Mouse (Mus musculus) midbrain, embryonic 10.5 days (tissue): ENCODE results near the gene Ttc26. TPM values are rescaled to one million over a fixed set of nuclear protein-coding genes. Genes with fewer than 3 reads are reported as not detected.
A peak's percentile ranks its signal among the peaks of the same experiment; 100 is the strongest.
"Not testable (repeated sequence)": the region's sequence is repeated elsewhere in the genome, so short reads cannot be mapped to it uniquely, and the experiment has no call there.

Experiments used
- DNase-seq: peaks from one replicate; pipeline ENCODE4 v3.0.0-alpha.2; 2017; ENCODE audit warnings: low spot score
- H3K27ac ChIP-seq: fragments of 300-500 bp; sonication (generic); replicated peaks from 2 replicates; pipeline ENCODE4 v1.5.1; 2016; ENCODE audit warnings: mild to moderate bottlenecking
- H3K27me3 ChIP-seq: fragments of 300-500 bp; sonication (generic); 2 replicates; pipeline ENCODE4 v1.6.1; 2016; ENCODE audit warnings: low read depth, mild to moderate bottlenecking; ENCODE audit not compliant: poor library complexity, severe bottlenecking
- H3K36me3 ChIP-seq: fragments of 300-500 bp; sonication (generic); 2 replicates; pipeline ENCODE4 v1.6.1; 2016; ENCODE audit warnings: mild to moderate bottlenecking, moderate library complexity
- H3K4me1 ChIP-seq: fragments of 300-500 bp; sonication (generic); 2 replicates; pipeline ENCODE4 v1.6.1; 2016
- H3K4me3 ChIP-seq: fragments of 300-500 bp; sonication (generic); 2 replicates; pipeline ENCODE4 v1.5.1; 2016; ENCODE audit warnings: mild to moderate bottlenecking, moderate library complexity
- H3K9me3 ChIP-seq: fragments of 300-500 bp; sonication (generic); replicated peaks from 2 replicates; pipeline ENCODE4 v1.6.1; 2016; ENCODE audit warnings: mild to moderate bottlenecking
- WGBS: fragments of 180-500 bp; shearing (Covaris S2); methylation state at CpG from one replicate; pipeline ENCODE4 v1.1.7; 2016; 5-methylcytosine and 5-hydroxymethylcytosine counted together
- polyA plus RNA-seq: library from polyadenylated mRNA; unstranded; fragments of >200 nt; fragmentation: Nextera tagmentation; extraction: Ambion mirVana; gene quantifications from 2 replicates; pipeline ENCODE4 v1.2.1, GENCODE M21; 2016

Ttc26 gene
- polyA plus RNA-seq, 1 experiment from 2014 or later = 14.6 TPM

GRCm38 (mm10) chr6:38434055-38435023 lies 53.1 kb downstream of the Ttc26 start:
- under 1% methylated on average over 118 of the region's 118 CpGs for WGBS
- H3K4me1 ChIP-seq = peaks cover 26% of the 10 kb centered on the region
- no peaks in the 10 kb centered on the region for H3K36me3 ChIP-seq
- peak; percentile 65 for DNase-seq
- H3K27ac ChIP-seq = peak overlapping the region; percentile 98
- no peaks in the 10 kb centered on the region for H3K27me3 ChIP-seq
- no peaks in the 10 kb centered on the region for H3K9me3 ChIP-seq
- H3K4me3 ChIP-seq = peak overlapping the region; percentile 89

- 91% methylated on average over 3 of the region's 3 CpGs for WGBS
- Histone ChIP-seq H3K36me3 (peaks cover 73% of the 10 kb centered on the region), H3K4me1 (no peaks in the 10 kb centered on the region), H3K27ac (no peak overlapping the region), H3K27me3 (no peaks in the 10 kb centered on the region), H3K4me3 (no peak overlapping the region), H3K9me3 (no peaks in the 10 kb centered on the region)
- DNase-seq = no peak
Observed at GRCm38 (mm10) chr6:38443842-38444241, 62.6 kb downstream of the Ttc26 start.

GRCm38 (mm10) chr6:38448295-38448694 lies 67.0 kb downstream of the Ttc26 start:
- Histone ChIP-seq H3K9me3 (no peaks in the 10 kb centered on the region), H3K4me3 (no peak overlapping the region), H3K27me3 (no peaks in the 10 kb centered on the region), H3K27ac (no peak overlapping the region), H3K36me3 (peaks cover 90% of the 10 kb centered on the region), H3K4me1 (no peaks in the 10 kb centered on the region)
- WGBS = 91% methylated on average over 2 of the region's 2 CpGs
- no peak for DNase-seq

DNA sequence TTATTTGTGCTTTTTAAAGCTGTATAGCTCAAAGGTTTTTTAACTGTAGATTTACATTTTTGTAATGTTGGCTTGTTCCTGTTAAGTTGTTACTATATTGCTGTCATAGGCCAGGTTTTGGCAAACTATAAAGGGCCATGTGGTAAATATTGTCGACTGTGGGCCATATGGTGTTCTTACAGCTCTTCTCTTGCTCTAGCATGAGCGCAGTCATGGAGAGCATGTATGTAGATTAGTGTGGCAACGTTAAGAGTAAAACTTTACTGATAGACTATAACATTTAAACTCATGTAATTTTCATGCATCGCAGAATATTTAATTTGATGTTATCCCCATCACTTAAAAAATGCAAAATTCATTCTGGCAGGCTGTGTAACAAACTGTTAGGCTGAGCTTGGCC lies 71.8 kb downstream of the Ttc26 start:
- no peaks in the 10 kb centered on the region for H3K27me3 ChIP-seq
- no peaks in the 10 kb centered on the region for H3K9me3 ChIP-seq
- H3K4me3 ChIP-seq = no peak overlapping the region
- H3K4me1 ChIP-seq = no peaks in the 10 kb centered on the region
- no peak overlapping the region for H3K27ac ChIP-seq
- DNase-seq = no peak
- peaks cover 96% of the 10 kb centered on the region for H3K36me3 ChIP-seq
- WGBS = 96% methylated on average over 4 of the region's 4 CpGs

- H3K36me3 ChIP-seq = peaks cover 81% of the 10 kb centered on the region
- not testable (repeated sequence) for DNase-seq, H3K4me3 ChIP-seq, H3K27ac ChIP-seq, H3K9me3 ChIP-seq, H3K27me3 ChIP-seq, H3K4me1 ChIP-seq
Observed at GRCm38 (mm10) chr6:38456425-38456824, 75.2 kb downstream of the Ttc26 start.

- 95% methylated on average over 3 of the region's 3 CpGs for WGBS
- no peak overlapping the region for H3K4me3 ChIP-seq
- H3K27me3 ChIP-seq = no peaks in the 10 kb centered on the region
- H3K36me3 ChIP-seq = peaks cover 81% of the 10 kb centered on the region
- no peaks in the 10 kb centered on the region for H3K4me1 ChIP-seq
- DNase-seq = no peak
- H3K9me3 ChIP-seq = no peaks in the 10 kb centered on the region
- no peak overlapping the region for H3K27ac ChIP-seq
Observed at GRCm38 (mm10) chr6:38458075-38458474, 76.8 kb downstream of the Ttc26 start.

DNA sequence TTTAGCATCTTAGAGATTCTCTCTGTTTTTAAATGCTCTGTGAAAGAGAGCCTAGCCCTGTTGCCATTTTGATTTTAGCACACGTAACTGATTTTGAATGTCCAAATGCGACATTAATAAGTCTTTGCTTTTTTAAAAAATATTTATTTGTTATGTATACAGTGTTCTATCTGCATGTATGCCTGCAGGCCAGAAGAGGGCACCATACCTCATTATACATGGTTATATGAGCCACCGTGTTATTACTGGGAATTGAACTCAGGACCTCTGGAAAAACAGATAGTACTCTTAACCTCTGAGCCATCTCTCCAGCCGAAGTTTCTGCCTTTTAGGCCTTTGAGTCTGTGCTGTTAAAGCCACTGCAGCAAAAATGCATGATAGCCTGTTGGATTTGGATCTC lies 88.3 kb downstream of the Ttc26 start:
- Histone ChIP-seq H3K4me1 (no peaks in the 10 kb centered on the region), H3K4me3 (no peak overlapping the region), H3K27ac (no peak overlapping the region), H3K9me3 (no peaks in the 10 kb centered on the region), H3K36me3 (peaks cover 75% of the 10 kb centered on the region), H3K27me3 (no peaks in the 10 kb centered on the region)
- no peak for DNase-seq
- 86% methylated on average over 4 of the region's 4 CpGs for WGBS

Other genes with a start within 250 kb of the Ttc26 start
- gene D630045J12Rik, start 127.5 kb upstream of the Ttc26 start, polyA plus RNA-seq = 5.6 and 7.2 TPM in 2 replicates
- gene Zc3hav1l, start 82.2 kb upstream of the Ttc26 start, polyA plus RNA-seq = 12.9 and 13.6 TPM in 2 replicates
- gene Zc3hav1, start 26.9 kb upstream of the Ttc26 start, polyA plus RNA-seq = 2.1 and 2.4 TPM in 2 replicates
- 13.9 and 16.4 TPM in 2 replicates for gene Ubn2, start 52.5 kb downstream of the Ttc26 start, polyA plus RNA-seq
- gene Fmc1, start 152.0 kb downstream of the Ttc26 start, polyA plus RNA-seq = 121 TPM in 2 replicates
- gene Luc7l2, start 169.9 kb downstream of the Ttc26 start, polyA plus RNA-seq = 36.1 and 37.4 TPM in 2 replicates